Mouse (Mus musculus): ENCODE measurements at regions not wholly inside any gene's neighbourhood (a gene's known extent, or its start where the extent isn't known, plus 50 kb on each side); places are given as distances from the start of the nearest gene placed in this dataset.

DNA sequence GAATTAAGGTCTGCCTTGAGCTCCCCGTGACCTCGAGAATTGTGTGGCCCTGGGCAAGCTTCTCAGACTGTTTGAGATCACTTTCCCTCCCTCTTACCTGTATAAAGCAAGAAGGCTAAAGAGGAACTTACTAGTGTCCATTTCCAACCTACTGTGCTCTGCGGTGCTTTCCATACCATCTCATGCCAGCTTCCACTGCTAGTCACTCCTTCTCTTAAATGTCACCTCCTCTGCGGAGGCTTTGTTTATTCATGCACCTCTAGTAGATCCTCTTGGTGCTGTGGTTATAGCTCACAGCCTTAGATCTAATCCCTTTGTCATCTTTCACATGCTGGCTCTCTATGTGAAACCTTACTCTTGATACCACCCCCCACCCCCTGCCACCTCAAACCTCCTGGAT lies 2310.3 kb upstream of the Lrrc6 start:
- ATAC-seq (ENCODE audit: extremely low read depth, insufficient number of reproducible peaks, low FRiP score, poor library complexity, severe bottlenecking) = no peak

DNA sequence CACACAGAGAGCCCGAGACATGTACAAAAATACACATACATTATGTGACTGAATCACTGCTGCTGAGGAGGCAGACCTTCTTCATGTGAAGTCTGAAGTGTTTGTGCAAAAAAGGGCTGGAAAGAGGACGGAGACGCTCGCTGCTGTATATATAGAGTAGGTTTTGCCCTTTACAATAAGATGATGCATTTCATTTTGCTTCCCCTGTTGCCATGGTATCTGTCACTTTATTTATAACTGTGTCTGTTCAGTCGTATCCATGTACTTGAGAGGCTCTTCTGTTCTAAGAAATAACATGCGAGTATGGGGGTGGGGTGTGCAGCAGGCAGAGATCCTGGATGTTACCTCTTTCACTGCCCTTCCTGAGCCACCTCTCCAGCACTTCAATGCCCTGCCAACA lies 2309.9 kb upstream of the Lrrc6 start:
- ATAC-seq (ENCODE audit: extremely low read depth, insufficient number of reproducible peaks, low FRiP score, poor library complexity, severe bottlenecking) = no peak

DNA sequence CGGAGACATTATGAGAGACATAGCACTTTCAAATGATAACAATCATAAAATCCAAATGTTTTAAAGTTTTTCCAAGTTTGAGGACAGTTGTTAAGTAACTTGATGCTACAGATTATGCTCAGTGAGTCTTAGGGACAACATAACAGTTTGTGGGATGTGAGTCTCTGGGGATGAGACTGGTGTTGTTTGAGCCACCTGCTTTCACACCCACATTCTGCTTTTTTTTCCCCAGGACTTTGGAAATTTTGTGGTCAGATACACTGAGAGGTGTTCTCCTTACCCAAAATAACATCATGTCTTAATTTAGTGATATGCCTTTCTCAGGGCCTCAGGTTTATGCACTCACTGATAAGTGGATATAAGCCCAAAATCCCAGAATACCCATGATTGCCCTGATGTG lies 2307.5 kb upstream of the Lrrc6 start:
- ATAC-seq (ENCODE audit: extremely low read depth, insufficient number of reproducible peaks, low FRiP score, poor library complexity, severe bottlenecking) = no peak

DNA sequence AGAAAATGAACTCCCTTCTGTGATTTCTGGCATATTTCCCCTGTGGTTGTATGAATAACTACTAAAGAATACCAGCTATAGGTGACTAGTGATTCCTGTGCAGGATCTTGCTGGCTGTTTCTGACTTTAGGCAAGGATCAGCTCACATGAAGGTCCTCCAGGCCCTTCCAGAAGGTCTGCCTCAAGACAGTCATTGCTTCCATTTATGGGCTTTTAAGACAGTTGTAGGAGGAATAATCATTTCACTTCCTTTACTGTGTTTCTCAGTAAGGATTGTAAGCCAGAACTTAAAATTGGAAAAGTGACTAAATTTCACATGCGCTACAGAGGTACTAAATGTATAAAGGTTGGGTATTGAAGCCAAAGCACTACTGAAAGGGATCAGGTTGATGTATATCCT lies 2303.5 kb upstream of the Lrrc6 start:
- ATAC-seq (ENCODE audit: extremely low read depth, insufficient number of reproducible peaks, low FRiP score, poor library complexity, severe bottlenecking) = no peak

DNA sequence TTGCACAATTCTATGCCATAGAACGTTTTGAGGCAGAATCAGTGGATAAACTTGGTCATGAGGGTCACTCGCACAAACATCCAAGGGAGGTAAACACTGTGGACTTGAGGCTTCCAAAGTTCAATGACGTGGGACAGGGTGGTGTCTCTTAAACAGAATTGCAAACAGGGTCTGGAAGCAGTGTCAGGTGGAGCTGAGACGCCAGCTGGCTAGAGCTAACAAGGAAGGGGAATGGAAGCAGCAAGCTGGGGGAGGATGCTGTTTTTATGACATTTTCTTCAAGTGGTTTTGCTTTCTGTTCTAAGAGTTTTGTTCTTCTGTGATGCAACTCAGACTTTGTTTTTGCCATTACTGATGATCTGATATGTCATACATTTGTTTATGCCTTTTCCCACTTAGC lies 2301.1 kb upstream of the Lrrc6 start:
- ATAC-seq (ENCODE audit: extremely low read depth, insufficient number of reproducible peaks, low FRiP score, poor library complexity, severe bottlenecking) = no peak

DNA sequence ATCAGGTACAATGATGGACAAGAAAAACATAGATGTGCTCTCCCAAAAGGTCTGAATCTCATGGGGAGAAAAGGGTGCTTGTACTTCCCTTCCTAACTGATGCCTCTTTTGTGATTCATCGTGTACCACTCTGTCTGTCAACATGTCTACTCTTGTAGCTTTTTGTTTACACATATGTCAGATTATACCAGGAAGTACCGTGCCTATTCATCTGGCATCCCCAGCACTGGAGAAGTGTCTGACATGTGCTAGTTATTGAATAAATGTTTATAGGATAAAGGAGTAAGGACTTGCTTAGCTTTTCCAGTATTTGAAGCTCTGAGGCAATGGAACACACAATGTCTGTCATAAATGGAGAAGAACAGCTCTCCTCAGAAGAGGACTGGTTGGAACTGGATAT lies 2296.7 kb upstream of the Lrrc6 start:
- no peak for ATAC-seq (ENCODE audit: extremely low read depth, insufficient number of reproducible peaks, low FRiP score, poor library complexity, severe bottlenecking)

DNA sequence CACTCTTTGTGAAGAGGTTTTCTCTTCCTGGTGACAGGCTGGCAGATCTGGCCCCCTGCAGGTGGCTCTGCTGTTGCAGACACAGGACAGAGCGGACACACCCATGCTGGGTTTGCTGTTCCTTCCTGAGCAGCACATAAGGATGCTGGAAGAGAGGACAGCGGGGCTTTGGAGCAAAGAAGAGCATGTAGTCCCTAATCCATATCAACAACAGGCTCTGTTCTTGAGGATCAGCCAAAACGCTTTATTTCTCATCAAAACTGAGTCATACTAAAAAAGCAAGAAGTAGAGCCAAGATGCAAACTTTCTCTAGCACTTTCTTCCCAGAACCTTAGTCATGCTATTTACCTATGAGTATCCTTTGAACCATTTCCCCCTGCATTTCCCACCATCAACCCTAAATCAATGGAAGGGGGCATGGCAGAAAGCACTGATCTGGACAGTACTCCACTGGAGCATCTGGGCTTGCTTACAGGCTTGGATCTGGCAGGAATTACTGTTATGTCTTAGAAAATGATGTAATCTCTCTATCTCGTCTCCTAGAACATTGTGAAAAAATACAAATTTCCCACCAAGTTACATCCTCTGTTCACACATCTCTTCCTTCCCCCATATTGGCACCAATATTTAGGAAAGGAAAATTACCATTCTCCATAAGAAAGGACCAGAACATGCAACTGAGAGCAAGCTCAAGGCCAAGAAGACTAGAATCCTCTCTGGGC lies 2294.7 kb upstream of the Lrrc6 start:
- no peak for ATAC-seq (ENCODE audit: extremely low read depth, insufficient number of reproducible peaks, low FRiP score, poor library complexity, severe bottlenecking)

DNA sequence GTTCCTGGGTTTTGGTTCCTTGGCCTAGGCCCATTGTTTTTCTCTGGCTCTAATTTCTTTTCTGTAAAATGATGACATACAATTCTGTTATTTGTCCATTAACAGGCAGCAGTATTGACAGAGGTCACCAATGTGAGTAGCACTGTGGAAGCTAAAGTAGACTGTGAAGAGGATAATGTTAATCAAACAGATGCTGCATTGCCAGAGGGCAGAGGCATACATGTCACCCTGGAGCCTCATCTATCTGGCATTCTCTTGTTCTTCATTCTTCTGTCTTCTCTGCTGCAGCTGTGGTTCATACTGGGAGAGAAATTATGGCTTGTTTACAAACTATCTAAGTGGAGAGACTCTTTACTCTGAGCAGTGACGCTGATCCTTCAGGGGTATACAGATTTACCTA lies 2259.2 kb upstream of the Lrrc6 start:
- ATAC-seq (ENCODE audit: extremely low read depth, insufficient number of reproducible peaks, low FRiP score, poor library complexity, severe bottlenecking) = no peak

DNA sequence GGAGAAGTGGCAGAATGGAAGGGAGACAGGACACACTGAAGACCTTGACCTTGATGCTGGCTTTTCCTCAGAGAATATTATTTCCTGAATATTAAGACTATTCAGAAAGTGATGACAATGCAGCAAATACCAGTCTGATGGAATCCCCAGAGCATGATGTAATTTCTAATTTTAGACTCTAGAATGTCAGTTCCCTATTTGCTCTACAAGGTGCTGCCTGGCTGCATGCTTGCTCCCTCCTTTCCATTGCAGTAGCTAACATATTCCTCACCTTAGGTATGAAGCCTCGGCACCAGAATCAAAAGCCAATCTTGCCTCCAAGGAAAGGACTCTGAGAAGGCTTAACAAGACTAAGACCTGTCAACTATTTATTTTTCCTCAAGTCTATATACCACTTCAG lies 2254.5 kb upstream of the Lrrc6 start:
- ATAC-seq (ENCODE audit: extremely low read depth, insufficient number of reproducible peaks, low FRiP score, poor library complexity, severe bottlenecking) = no peak

DNA sequence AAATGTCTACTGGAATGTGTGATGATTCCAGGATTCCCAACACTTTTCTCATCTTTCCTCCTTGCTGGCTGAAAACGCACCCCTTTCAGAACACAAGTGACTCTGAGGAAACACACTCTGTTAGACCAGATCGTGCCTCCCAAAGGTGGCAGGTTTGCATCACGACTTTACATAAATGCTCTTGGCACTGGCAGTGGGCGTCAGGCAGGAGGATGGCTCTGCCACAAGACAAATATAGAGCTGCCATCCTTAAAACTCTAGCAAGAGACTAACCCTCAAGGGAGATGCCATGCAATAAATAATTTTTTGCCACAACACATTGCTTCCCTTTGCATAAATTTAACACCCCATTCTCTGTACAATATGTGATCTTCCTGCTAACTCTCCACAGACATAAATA lies 2254.1 kb upstream of the Lrrc6 start:
- ATAC-seq (ENCODE audit: extremely low read depth, insufficient number of reproducible peaks, low FRiP score, poor library complexity, severe bottlenecking) = no peak

DNA sequence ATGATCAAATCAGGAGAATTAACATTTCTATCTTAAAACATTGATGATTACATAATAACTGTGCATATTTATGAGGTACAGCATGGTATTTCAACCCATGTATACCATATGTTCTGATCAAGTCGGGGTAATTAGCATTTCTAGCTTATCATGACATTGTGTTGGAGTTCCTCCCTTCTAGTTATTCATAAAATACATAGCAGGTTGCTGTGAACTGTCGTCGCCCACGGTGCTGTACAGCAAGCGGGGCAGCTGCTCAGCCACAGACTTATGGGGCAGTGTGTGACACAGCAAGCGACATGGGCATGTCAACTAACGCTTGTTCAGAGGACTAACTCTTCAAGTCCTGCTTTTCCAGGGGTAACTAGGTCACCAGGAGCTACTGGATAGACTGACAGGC lies 2238.6 kb upstream of the Lrrc6 start:
- no peak for ATAC-seq (ENCODE audit: extremely low read depth, insufficient number of reproducible peaks, low FRiP score, poor library complexity, severe bottlenecking)

DNA sequence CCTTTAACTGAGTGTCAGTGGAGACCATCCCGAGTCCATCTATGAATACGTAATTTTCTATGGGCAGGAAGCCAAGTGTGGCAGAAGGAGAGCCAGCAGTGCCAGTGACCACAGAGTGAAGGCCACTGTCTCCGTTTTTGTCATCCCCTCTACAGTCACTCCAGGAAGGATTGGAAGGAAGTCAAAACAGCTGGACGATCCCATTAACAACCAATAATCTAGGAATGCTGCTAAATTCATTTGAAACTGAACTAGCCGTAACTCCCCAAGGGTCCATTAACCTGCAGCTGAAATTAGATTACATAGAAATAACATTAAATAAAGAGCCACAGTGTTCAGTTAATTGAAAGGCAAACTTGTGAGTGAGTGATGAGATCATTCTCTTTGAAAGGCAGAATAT lies 2220.5 kb upstream of the Lrrc6 start:
- ATAC-seq (ENCODE audit: extremely low read depth, insufficient number of reproducible peaks, low FRiP score, poor library complexity, severe bottlenecking) = no peak

DNA sequence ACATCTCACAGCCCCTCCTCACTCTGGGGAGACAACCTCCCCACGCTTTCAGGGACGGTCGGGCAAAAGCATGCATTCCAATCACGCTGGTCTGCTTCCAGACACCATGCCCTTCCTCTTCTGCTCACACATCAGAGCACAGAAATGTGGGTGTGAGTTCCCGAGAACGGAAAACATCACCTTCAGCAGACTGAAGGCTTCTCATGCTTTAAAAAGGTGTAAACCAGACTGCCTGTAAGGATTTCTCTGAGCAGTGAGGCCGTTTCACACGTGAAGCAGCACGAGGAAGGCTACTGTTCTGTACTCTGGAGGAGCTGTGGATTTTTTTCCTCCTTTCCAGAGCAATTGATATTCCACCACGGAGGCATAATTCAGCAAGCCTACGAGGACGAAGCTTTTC lies 2218.8 kb upstream of the Lrrc6 start:
- ATAC-seq (ENCODE audit: extremely low read depth, insufficient number of reproducible peaks, low FRiP score, poor library complexity, severe bottlenecking) = no peak

DNA sequence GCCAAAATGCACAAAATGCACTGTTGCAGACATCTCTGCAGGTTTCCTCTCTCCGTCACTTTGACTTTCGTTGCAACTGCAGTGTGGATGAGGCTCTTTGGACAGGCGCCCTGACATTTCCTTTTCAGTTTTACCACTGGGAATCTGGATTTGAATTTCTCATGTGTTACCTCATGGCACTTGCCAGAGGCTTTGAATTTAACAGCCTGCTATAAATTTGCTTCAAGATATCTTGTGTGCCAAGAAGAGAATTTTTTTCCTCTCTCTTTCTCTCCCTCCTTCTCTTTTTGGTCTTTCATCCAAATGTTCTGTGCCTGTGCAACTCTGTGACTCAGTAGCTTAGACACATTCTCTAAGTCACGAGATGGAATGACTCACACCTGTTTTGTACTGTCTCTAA lies 2213.6 kb upstream of the Lrrc6 start:
- ATAC-seq (ENCODE audit: extremely low read depth, insufficient number of reproducible peaks, low FRiP score, poor library complexity, severe bottlenecking) = no peak

DNA sequence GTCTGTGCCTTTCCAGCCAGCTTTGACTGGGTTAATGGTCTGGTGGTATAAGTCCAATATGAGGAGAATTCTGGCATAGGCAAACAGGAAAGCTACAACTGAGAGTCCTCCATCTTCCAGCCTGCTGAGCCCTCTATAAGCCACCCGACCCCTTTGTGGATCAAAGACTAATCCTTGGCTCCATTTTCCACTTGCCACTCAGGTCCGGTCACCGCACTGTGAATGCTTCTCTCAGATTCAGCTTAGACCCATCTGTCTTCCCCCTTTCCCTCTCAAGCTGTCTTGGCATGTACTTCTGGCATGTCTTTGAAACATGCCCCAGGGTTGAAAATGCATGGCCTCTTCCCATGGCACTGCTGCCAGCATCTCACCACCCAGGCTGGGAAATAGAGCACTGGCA lies 2206.6 kb upstream of the Lrrc6 start:
- ATAC-seq (ENCODE audit: extremely low read depth, insufficient number of reproducible peaks, low FRiP score, poor library complexity, severe bottlenecking) = no peak

DNA sequence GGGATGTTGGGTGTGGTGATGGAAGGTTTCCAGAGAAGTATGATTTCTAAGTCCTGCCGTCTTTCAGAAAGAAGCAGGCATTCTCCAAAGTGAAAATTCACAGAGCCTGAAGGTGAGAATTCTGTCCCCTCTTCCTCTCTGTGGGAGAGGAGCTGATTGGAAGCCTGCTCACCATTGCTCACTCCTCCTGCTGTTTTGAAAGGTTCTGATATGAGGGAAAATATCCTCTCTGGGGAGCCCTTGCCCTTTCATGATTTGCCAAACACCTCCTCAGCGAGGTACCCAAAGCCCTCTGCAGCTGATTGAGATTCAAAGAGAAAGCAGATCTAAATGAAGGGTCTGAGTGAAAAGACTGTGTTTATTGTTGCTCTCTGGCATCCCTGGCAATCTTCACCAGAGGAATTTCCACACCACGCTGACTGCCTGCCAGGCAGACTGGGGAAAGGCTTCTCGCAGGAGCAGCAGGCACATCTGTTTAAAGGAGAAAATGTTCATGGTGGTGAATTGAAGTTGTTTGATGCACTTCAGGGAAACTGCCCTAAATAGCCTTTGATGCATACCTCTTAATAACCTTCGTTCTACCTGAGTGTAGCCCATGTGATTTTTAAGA lies 2194.4 kb upstream of the Lrrc6 start:
- ATAC-seq (ENCODE audit: extremely low read depth, insufficient number of reproducible peaks, low FRiP score, poor library complexity, severe bottlenecking) = no peak

DNA sequence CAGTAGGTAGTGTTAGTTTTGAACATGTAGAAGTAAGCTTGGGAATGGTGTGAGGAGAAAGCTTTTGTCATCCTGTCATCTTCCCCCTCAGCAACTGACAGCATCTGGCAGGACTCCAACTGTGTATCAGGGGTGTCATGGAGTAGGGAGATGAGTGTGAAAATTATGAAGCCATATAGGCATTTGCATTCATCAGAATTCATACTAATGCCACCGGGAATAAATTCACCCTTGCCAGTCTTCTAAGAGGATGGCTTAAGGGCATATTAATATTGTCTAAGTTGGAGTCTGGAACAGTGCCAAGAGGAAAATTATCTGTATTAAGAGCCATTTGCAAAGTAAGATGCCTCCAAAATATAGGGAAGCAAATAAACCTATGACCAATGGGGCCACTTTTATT lies 2166.8 kb upstream of the Lrrc6 start:
- no peak for ATAC-seq (ENCODE audit: extremely low read depth, insufficient number of reproducible peaks, low FRiP score, poor library complexity, severe bottlenecking)

DNA sequence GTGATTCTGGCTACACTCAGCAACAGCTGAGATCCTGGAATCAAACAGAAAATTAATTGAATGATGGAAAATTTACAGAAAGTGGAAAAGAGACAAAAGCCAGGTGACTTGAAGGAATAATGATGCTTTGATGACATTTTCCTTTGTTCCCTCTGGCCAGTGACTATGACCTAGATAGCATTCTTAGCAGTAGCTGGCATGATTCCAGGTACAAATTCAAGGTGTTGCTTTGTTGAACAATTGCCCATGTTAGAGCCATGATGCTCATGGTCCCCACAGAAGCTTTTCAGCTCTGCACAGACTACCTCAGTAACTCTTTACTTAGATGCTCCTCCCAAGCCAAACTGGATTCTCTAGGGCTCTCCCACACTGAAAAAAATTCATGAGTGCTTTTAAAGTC lies 2164.6 kb upstream of the Lrrc6 start:
- ATAC-seq (ENCODE audit: extremely low read depth, insufficient number of reproducible peaks, low FRiP score, poor library complexity, severe bottlenecking) = no peak

DNA sequence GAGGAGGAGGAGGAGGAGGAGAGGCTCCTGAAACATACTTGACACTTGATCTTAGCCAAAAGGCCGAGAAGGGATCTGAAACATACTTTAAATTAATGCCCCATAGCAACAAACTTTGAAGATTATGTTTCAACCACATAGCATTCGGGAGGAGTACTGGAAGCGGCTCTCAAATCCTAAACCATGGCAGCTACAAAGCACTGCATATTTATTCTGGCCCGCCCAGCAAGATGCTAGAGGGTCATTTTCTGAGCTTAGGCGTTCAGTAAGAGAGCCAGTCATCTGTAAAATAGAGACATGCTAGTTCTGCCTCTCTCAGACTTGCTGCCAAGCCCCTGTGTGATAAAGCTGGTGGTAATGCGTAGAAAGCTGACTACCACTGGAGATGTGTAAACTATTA lies 2156.0 kb upstream of the Lrrc6 start:
- no peak for ATAC-seq (ENCODE audit: extremely low read depth, insufficient number of reproducible peaks, low FRiP score, poor library complexity, severe bottlenecking)

DNA sequence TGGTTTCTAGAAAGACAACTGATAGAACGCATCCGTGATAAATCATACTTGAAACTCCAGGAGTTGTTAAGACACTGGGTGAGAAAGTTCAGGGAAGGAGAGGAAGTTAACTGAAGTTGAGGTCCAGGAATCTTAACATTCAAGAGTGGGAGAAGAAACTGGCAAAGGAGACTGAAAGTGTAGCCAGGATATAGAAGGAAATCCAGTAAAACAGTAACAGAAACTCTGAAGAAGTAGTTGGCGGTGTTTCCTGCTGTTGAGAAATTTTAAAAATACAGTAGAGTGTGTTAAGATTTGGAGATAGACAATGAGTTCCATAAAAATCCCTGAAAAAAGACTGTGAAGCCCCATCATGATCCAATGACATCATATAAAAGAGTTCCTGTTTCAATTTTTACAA lies 2154.3 kb upstream of the Lrrc6 start:
- ATAC-seq (ENCODE audit: extremely low read depth, insufficient number of reproducible peaks, low FRiP score, poor library complexity, severe bottlenecking) = no peak

DNA sequence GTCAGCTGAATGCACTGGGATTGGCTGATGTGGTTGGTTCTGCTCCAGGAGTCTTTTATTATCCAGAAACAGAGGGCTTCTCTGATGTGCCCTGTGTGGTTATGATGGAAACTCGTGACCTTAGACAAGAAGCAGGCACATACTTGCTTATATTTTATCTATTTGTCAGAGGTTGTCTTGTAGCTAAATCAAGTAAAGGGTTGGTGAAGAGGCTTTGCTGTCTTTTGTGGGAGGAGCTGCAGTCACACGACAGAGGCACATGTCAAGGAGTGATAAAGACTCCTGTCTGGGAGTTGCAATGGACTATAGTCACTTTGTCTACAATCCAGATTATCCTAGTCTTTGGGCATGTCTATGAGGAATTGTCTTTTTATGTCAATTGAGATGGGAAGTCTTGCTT lies 2149.9 kb upstream of the Lrrc6 start:
- no peak for ATAC-seq (ENCODE audit: extremely low read depth, insufficient number of reproducible peaks, low FRiP score, poor library complexity, severe bottlenecking)
